19 mouse cellular contexts compared by ENCODE assay signal in the genomic region with DNA sequence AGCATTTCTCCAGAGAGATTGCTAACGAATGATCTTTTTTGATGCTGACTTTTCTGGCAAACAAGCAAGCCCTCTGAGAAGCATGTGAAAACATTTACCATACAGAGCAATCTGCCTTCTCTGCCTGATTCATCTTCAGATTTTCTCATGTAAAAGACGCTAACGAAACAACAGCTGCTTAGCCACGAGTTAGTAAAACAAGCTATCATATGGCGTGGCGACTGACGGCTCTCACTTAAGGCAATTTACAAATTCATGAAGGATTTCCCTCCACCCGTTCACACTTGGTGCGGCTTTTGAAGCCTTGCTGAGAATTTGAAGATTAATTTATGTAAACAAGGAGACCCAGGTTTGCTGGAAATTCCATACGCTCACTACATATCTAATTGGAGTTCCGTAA. TPM values are rescaled to one million over a fixed set of nuclear protein-coding genes. Genes with fewer than 3 reads are reported as not detected.
A peak's percentile ranks its signal among the peaks of the same experiment; 100 is the strongest.
DNase-seq lines count a peak whose midpoint lies in the region; ATAC-seq and TF ChIP-seq lines count a peak whose summit lies in the region.
"Had no signal": no experiment of that assay in that cellular context is flagged by ENCODE, and none has a peak within 500 bp of the region (broad histone marks: within the 10 kb centered on the region; RNA-seq: fewer than 3 reads in every experiment).

No protein-coding gene starts in this region.

- no peaks in the 10 kb centered on the region for H3K36me3 ChIP-seq in forebrain, postnatal 0 days (ENCODE audit: insufficient read depth)
- H3K36me3 ChIP-seq: heart, embryonic 12.5 days; limb, embryonic 13.5 days; neural tube, embryonic 12.5 days had no signal

- no peak overlapping the region for H3K4me2 ChIP-seq in forebrain, postnatal 0 days (ENCODE audit: low read depth)
- H3K4me2 ChIP-seq: heart, embryonic 12.5 days; limb, embryonic 13.5 days; neural tube, embryonic 12.5 days had no signal

- WGBS in forebrain, postnatal 0 days: 23% methylated on average over 11 of the region's 11 CpGs
- 27% methylated on average over 11 of the region's 11 CpGs for WGBS in olfactory bulb, adult 2 months

- peaks cover 20% of the 10 kb centered on the region; the same call in 1 of the 2 replicates for H3K27me3 ChIP-seq in forebrain, postnatal 0 days (ENCODE audit: insufficient read depth, low read length)
- H3K27me3 ChIP-seq: heart, embryonic 12.5 days; limb, embryonic 13.5 days; neural tube, embryonic 12.5 days; Patski had no signal

- no peaks in the 10 kb centered on the region for H3K9me3 ChIP-seq in forebrain, postnatal 0 days (ENCODE audit: low read length)
- H3K9me3 ChIP-seq: heart, embryonic 12.5 days; limb, embryonic 13.5 days; neural tube, embryonic 12.5 days had no signal

- no peak overlapping the region for H3K27ac ChIP-seq in forebrain, postnatal 0 days (ENCODE audit: low read depth, low read length)
- H3K27ac ChIP-seq in olfactory bulb, adult 2 months (ENCODE audit: insufficient read depth, low read depth, low read length): peak overlapping the region; percentile 20; the same call in 1 of the 2 replicates
- H3K27ac ChIP-seq: limb, embryonic 13.5 days; neural tube, embryonic 12.5 days had no signal

- no peak for TF ChIP-seq CTCF in forebrain, postnatal 0 days (IDR thresholded peaks at IDR 0.05; ENCODE audit: low read depth)
- TF ChIP-seq CTCF in olfactory bulb, adult 2 months (IDR thresholded peaks at IDR 0.05; ENCODE audit: insufficient read depth, low read depth, low read length): no peak

- peak; percentile 3 to 20 for DNase-seq in left cerebral cortex, postnatal 25 days (ENCODE audit: low spot score in 2 of 2)
- DNase-seq in left cerebral cortex, adult 9 months (ENCODE audit: low spot score in 2 of 2): no peak
- peak; percentile 5 for DNase-seq in right cerebral cortex, postnatal 25 days
- no peak for DNase-seq in right cerebral cortex, postnatal 4 days
- DNase-seq in forebrain, postnatal 0 days: peak; percentile 89
- no peak for DNase-seq in thymus, postnatal 14 days
- DNase-seq: cerebellum, adult 18-20 months; gastrocnemius, postnatal 10 days; heart, postnatal 4 days; kidney, adult 18-20 months; kidney, postnatal 36 days; lung, adult 18-20 months; thymus, postnatal 4 days had no signal

- H3K9ac ChIP-seq in forebrain, postnatal 0 days: no peak overlapping the region
- H3K9ac ChIP-seq: heart, embryonic 12.5 days; limb, embryonic 13.5 days; neural tube, embryonic 12.5 days had no signal

- intact Hi-C loops in left cerebral cortex, postnatal 25 days (cut with DNase I): no loop called here

- H3K4me3 ChIP-seq in forebrain, postnatal 0 days (ENCODE audit: low read depth, low read length): no peak overlapping the region
- H3K4me3 ChIP-seq in olfactory bulb, adult 2 months (ENCODE audit: insufficient read depth, low read depth, low read length): no peak overlapping the region
- H3K4me3 ChIP-seq: erythroblast, embryonic 14.5 days; heart, embryonic 12.5 days; limb, embryonic 13.5 days; neural tube, embryonic 12.5 days had no signal

- ATAC-seq in forebrain, postnatal 0 days: peak; percentile 93
- ATAC-seq: Patski had no signal

- TF ChIP-seq POLR2A in olfactory bulb, adult 2 months (IDR thresholded peaks at IDR 0.05; ENCODE audit: insufficient read depth, low read depth, low read length): no peak

- 0 out of 2 replicates have a peak, but pooled peaks cover 5% of the 10 kb centered on the region for H3K4me1 ChIP-seq in forebrain, postnatal 0 days (ENCODE audit: insufficient read depth)
- peaks cover 3% of the 10 kb centered on the region for H3K4me1 ChIP-seq in olfactory bulb, adult 2 months (ENCODE audit: control insufficient read depth, insufficient read depth, low read length)
- H3K4me1 ChIP-seq: neural tube, embryonic 12.5 days had no signal

RNA-seq across cellular contexts. Expression of a gene that starts 25.8 kb away (rescaled TPM):
- total RNA-seq in left cerebral cortex, postnatal 25 days (2021): 10 to 100 TPM in 1 of 2 experiments, 1 to 10 TPM in 1; 8.8 to 10.3 TPM
- 14.3 and 18.9 TPM in 2 replicates for total RNA-seq in forebrain, postnatal 0 days (2014; rRNA removed)
- polyA plus RNA-seq in forebrain, postnatal 0 days (2015; fragmentation: Nextera tagmentation; extraction: Ambion mirVana): 4.0 and 7.0 TPM in 2 replicates
- polyA plus RNA-seq in olfactory bulb, adult 2 months (2012; ENCODE audit: insufficient read depth, insufficient read length, low replicate concordance, missing spikeins): 135 TPM in 1 of 2 replicates, not detected in the other

Comparison
In these comparisons a context has a peak if more than half of its experiments do, and no peak if none do; other contexts are left out.
1. DNase-seq: peak in left cerebral cortex, postnatal 25 days (2 of 2), right cerebral cortex, postnatal 25 days (single experiment) and forebrain, postnatal 0 days (single experiment); none in left cerebral cortex, adult 9 months (0 of 2), right cerebral cortex, postnatal 4 days (single experiment) and thymus, postnatal 14 days (single experiment).